Mouse (Mus musculus) embryonic fibroblast, embryonic 13.5 days (primary cell): Measurements from ENCODE around the gene Lhx1.

ENCODE experiments used
- CTCF ChIP-seq: IDR thresholded peaks from 2 replicates; pipeline ENCODE4 v1.5.1; 2011; ENCODE audit warnings: mild to moderate bottlenecking, control low read depth, low read length, moderate library complexity, borderline replicate concordance; ENCODE audit not compliant: insufficient read depth
- POLR2A ChIP-seq: IDR thresholded peaks from 2 replicates; pipeline ENCODE4 v1.6.1; 2011; ENCODE audit warnings: low read depth, mild to moderate bottlenecking, control low read depth, low read length, moderate library complexity

GRCm38 (mm10) chr11:84519036-84519435, 6.3 kb downstream of the Lhx1 start:
- TF ChIP-seq CTCF, result no peak
- no peak for TF ChIP-seq POLR2A
